Mouse (Mus musculus): ENCODE measurements around the gene Galnt6.
"Not testable (repeated sequence)": the region's sequence is repeated elsewhere in the genome, so short reads cannot be mapped to it uniquely, and the experiment has no call there.

Galnt6 gene

DNA sequence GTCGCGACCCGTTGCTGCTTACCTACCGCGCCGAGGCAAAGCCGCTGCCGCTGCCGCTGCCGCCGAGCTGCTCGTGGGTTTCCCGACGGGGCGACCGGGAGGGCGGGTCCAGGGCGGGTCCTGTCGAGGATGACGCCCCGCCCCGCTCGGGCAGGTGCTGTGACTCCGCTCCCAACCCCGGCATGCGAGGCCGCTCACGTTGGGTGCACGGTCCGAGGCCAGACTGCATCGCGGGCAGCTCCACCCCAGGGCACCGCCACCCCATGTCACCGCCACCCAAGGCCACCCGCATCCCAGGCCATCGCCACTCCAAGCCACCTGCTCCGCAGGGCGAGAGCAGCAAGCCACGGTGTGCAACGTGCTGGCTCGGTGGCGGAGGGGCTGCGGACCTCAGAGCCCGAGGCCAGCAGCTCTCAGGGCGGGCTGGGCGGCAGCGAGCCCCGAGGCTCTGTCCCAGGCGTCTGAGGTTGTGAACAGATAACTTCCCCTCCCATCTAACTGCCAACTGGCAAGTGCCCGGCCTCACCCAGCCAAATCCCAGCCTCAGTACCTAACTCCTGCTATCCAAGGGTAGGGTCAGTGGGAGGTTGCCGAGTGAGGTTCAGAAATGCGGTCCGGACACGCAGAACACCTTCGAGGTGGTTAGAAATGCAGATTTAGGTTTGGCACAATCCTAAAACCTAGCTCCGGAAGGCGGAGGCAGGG lies at the start of gene Galnt6:
TSS of gene Galnt6 (minus strand) at position 96 of the 705 bp plus-strand sequence.
- peak in 1 of 2 experiments; percentile 37 for DNase-seq (ENCODE audit: low read depth in 1 of 2, low spot score in 2 of 2)

GRCm38 (mm10) chr15:100777020-100778016 lies 48.1 kb upstream of the Galnt6 start:
- DNase-seq (ENCODE audit: low read depth in 1 of 2, low spot score in 2 of 2), result no peak

GRCm38 (mm10) chr15:100776424-100776823 lies 47.2 kb upstream of the Galnt6 start:
- DNase-seq (ENCODE audit: low read depth in 1 of 2, low spot score in 2 of 2), result no peak

GRCm38 (mm10) chr15:100775189-100776166 lies 46.3 kb upstream of the Galnt6 start:
- no peak for DNase-seq (ENCODE audit: low read depth in 1 of 2, low spot score in 2 of 2)

DNA sequence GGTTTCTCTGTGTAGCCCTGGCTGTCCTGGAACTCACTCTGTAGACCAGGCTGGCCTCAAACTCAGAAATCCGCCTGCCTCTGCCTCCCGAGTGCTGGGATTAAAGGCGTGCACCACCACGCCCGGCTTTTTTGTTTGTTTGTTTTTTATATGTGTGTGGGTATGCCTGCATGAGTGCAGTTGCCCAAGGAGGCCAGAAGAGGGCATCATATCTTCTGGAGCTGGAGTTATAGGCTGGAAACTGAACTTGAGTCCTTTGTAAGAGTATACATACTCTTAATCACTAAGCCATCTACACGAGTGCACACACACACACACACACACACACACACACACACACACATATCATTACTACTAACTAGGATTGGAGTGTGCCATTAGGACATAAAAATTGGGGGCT lies 44.7 kb upstream of the Galnt6 start:
- DNase-seq (ENCODE audit: low read depth in 1 of 2, low spot score in 2 of 2), result not testable (repeated sequence)

GRCm38 (mm10) chr15:100772685-100773084 lies 43.5 kb upstream of the Galnt6 start:
- DNase-seq (ENCODE audit: low read depth in 1 of 2, low spot score in 2 of 2), result no peak

DNA sequence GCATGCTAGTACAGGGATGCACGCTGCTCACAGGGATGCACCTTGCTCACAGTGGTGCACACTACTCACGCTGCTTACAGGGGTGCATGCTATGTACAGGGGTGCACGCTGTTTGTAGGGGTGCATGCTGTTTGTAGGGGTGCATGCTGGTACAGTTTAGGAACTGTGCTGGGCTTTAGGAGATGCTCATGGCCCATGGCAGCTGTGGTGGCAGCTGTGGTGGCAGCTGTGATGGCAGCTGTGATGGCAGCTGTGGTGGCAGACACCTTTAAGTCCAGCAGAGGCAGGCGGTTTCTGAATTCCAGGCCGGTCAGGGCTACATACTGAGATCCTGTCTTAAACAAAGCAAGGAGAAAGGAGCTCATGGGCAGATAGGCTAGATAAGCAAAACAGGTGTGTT lies 41.2 kb upstream of the Galnt6 start:
- DNase-seq (ENCODE audit: low read depth in 1 of 2, low spot score in 2 of 2), result no peak

GRCm38 (mm10) chr15:100769023-100769422 lies 39.8 kb upstream of the Galnt6 start:
- not testable (repeated sequence) for DNase-seq (ENCODE audit: low read depth in 1 of 2, low spot score in 2 of 2)

- no peak for DNase-seq (ENCODE audit: low read depth in 1 of 2, low spot score in 2 of 2)
Observed at GRCm38 (mm10) chr15:100767851-100768250, 38.7 kb upstream of the Galnt6 start.

DNA sequence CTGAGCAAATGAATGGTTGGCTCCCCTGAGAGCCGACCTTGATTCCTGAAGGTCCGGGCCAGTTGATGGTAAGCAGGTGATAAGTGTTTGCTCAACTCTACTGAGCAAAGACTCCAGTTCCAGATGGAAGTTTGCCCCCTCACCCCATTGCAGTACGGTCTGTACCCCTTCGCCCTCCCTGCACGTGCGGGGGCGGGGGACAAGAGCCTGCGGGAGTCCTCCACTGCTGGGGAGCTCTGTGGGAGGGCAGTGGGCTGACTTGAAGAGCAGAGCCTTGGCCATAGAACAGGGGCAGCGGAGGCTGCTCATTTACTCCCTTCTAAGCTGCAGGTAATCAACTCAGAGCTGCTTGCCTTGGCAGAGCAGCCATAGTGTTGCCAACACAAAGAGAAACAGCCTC lies 37.6 kb upstream of the Galnt6 start:
- no peak for DNase-seq (ENCODE audit: low read depth in 1 of 2, low spot score in 2 of 2)

DNA sequence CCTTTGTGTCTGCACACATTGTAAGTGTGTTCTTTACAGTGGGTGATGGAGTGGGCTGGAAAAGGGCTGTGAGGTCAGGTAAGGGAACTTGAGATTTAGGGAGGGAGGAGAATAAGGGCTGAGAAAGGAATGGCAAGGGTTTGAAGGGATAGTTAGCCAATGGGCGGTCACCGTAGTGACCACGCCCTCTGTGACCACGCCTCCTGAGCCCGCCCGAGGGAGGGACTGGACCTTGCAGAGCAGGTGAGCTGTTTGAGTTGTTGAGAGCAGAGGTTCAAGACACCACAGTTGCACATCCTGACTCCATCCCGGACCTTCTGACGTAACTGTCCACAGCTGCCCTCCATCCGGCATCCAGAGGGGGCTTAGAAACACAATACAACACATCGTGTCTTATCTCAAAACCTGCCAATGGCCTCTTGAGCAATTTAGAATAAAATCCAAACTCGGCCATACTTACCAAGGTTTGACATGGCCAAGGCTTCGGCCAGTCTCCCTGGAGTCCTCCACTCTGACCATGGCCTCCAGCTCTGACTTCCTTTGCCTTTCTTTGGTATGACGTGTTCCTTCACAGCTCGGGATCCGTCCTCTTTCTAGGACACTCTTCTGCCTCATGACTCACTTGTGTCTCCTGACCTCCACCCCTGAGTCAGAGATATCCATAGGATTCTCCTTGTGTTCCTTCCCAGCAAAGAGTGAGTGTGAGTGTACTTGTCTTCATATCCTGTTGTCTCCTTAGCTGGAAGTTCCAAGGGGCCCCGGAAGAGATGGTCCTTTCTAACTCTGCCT lies 35.2 kb upstream of the Galnt6 start:
- no peak for DNase-seq (ENCODE audit: low read depth in 1 of 2, low spot score in 2 of 2)

DNA sequence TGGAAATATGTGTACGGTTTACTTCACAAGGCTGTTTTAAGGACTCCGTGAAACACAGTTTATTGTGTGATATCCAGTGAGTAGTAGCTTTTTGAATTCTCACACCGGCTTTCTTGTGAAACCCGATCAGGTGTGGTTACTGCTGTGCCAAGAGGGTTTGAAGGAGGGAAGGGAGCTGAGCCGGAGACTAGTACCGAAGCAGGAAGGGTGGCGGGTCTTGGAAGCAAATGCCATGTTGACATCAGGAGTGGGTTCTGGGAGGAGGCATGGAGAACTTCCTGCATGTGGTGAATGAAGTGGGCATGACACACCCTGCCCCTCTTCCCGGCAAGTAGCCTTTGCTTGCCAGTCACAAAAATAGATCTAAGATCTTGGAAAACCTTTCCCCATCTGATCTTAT lies 33.5 kb upstream of the Galnt6 start:
- no peak for DNase-seq (ENCODE audit: low read depth in 1 of 2, low spot score in 2 of 2)

DNA sequence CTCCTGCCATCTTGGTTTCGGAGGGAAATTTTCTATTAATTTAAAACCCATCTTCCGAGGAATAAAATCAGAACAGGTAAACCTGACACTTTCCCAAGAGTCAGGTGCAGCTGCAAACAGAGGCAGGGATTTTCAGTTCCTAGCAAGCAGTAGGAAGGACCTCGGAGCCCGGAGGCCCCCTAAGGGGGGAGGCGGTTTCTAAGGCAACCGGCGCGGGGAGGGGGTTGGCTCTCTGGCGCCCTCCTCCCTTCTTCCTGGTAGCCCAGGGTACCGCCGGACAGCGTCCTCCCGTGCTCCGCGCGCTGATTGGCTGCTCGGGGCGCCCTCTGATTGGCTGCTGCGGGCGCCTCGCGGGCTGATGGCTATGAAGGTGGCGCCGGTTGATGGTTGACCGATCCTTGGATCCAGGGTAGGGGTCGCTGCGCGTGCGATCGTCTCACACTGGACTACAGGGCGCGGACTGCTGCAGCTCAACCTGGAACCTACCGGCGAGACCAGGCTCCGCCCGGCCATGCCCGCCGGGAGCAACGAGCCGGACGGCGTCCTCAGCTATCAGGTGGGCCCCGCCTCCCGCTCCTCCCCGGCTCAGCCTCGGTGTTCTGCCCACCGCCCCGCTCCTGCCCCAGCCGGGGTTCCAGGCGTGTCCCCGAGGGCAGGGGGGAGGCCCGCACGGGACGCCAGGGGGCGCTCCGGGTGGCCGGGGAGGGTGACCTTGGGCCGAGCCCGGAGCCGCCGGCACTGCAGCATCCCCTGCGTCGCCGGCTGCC lies 32.4 kb upstream of the Galnt6 start, which contains the start of gene Slc4a8:
TSS of gene Slc4a8 (plus strand) at position 329 of the 767 bp plus-strand sequence.
- peak; percentile 53 to 68 for DNase-seq (ENCODE audit: low read depth in 1 of 2, low spot score in 2 of 2)

- no peak for DNase-seq (ENCODE audit: low read depth in 1 of 2, low spot score in 2 of 2)
Observed at GRCm38 (mm10) chr15:100761036-100761418, 31.9 kb upstream of the Galnt6 start.

DNA sequence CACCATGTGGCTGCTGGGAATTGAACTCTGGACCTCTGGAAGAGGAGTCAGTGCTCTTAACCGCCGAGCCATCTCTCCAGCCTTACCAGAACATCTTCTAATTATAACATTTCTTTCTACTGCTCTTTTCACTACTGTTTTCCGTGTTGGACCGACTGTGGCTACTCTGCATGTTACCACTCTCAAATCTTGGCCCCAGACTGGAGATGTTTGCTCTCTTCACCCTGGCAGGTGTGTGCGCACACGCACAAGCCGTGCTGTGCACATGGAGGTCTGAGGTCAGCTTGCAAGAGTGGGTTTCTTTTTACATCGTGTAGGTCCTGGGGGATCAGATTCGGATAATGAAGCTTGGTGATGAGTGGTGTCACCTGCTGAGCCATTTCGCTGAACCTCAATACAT lies 30.1 kb upstream of the Galnt6 start:
- no peak for DNase-seq (ENCODE audit: low read depth in 1 of 2, low spot score in 2 of 2)

- DNase-seq (ENCODE audit: low read depth in 1 of 2, low spot score in 2 of 2), result peak in 1 of 2 experiments; percentile 26
Observed at GRCm38 (mm10) chr15:100757527-100757978, 28.4 kb upstream of the Galnt6 start.

DNA sequence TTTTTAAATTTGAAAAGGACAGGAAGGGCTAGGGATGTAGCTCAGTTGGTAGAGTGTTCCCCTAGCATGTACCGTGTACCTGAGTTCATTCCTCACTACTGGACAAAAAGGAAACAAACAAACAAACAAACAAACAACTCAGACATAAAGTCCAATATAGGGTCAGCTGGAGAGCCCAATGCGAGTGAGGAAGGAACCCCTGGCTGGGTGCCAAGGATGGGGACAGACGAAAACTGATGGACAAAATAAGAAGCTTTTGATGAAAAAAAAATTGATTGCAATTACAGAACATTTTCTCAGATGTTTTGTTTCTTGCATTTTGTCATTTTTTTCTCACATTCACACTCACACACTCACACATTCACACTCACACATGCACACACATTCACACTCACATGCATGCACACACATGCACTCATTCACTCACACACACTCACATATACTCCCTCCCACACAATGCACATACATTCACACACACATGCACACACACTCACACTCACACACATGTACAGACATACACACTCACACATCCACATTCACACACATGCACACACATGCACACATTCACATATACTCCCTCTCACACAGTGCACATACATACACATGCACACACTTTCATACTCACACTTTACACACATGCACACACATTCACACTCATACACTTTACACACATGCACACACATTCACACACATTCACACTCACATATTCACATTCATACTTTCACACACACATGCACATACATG lies 26.9 kb upstream of the Galnt6 start:
- DNase-seq (ENCODE audit: low read depth in 1 of 2, low spot score in 2 of 2), result no peak

DNA sequence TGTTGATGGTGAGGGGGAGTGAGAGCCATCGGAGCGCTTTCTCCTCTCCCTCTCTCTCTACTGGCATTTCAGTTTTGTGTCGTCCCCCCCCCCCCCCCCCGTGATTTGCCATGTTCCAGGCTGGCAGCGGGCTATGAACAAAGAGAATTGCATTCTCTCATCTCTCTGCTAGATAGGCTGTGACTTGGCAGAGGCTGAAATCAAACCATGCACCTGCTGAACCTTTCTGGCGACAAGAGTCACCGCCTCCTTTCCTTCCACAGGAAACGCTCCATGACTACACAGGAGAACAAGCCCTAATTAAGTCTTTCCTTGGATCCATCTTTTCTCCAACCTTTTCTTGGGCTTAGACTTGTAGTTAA lies 26.3 kb upstream of the Galnt6 start:
- DNase-seq (ENCODE audit: low read depth in 1 of 2, low spot score in 2 of 2), result no peak

Measured in monocyte, adult 2 months (primary cell).